10 mouse cellular contexts compared by ENCODE assay signal in genomic region chr1:92787221-92787620, GRCm38 (mm10). TPM values are rescaled to one million over a fixed set of nuclear protein-coding genes. Genes with fewer than 3 reads are reported as not detected.
DNase-seq lines count a peak whose midpoint lies in the region; ATAC-seq and TF ChIP-seq lines count a peak whose summit lies in the region.
"Had no signal": no experiment of that assay in that cellular context is flagged by ENCODE, and none has a peak within 500 bp of the region (broad histone marks: within the 10 kb centered on the region; RNA-seq: fewer than 3 reads in every experiment).

No protein-coding gene starts in this region.

- TF ChIP-seq POLR2A in kidney, adult 2 months (IDR thresholded peaks at IDR 0.05; ENCODE audit: low read depth, low read length) = no peak

- CTCF ChIA-PET in Patski (lab: Charles Lee) = no interaction called here

- DNase-seq in forebrain, embryonic 10.5 days (ENCODE audit: extremely low spot score, low spot score) = no peak
- no peak for DNase-seq in forebrain, postnatal 0 days
- DNase-seq in Patski (ENCODE audit: low read depth, low spot score) = no peak
- peak; percentile 57 to 75 for DNase-seq in gastrocnemius, adult 8-10 months (ENCODE audit: low spot score in 2 of 2)
- peak; percentile 36 to 50 for DNase-seq in heart, postnatal 36 days
- no peak for DNase-seq in kidney, adult 2 months
- no peak for DNase-seq in adrenal gland, postnatal 4 days (ENCODE audit: low spot score in 2 of 2)
- DNase-seq: kidney, adult 11 months had no signal

- no peak overlapping the region for H3K4me2 ChIP-seq in forebrain, postnatal 0 days (ENCODE audit: low read depth)
- no peak overlapping the region for H3K4me2 ChIP-seq in forebrain, embryonic 16.5 days (ENCODE audit: low read length)

- TF ChIP-seq CTCF in forebrain, postnatal 0 days (IDR thresholded peaks at IDR 0.05; ENCODE audit: low read depth) = no peak
- no peak for TF ChIP-seq CTCF in Patski (IDR thresholded peaks at IDR 0.05)
- TF ChIP-seq CTCF in kidney, adult 2 months (conservative IDR thresholded peaks at IDR 0.05; ENCODE audit: insufficient read depth, insufficient read length, low read depth, low read length) = no peak

- in situ Hi-C loops in Patski (cut with MboI; ENCODE audit: low pct_unique_long_range_greater_than_20kb) = no loop called here

- peak overlapping the region; percentile 74 for H3K27ac ChIP-seq in forebrain, embryonic 10.5 days
- H3K27ac ChIP-seq in forebrain, postnatal 0 days (ENCODE audit: low read depth, low read length) = no peak overlapping the region
- H3K27ac ChIP-seq in kidney, adult 2 months (ENCODE audit: insufficient read depth, low read depth, low read length) = no peak overlapping the region
- no peak overlapping the region for H3K27ac ChIP-seq in forebrain, embryonic 16.5 days (ENCODE audit: low read length)

- no peak overlapping the region for H3K4me3 ChIP-seq in forebrain, embryonic 10.5 days
- no peak overlapping the region for H3K4me3 ChIP-seq in forebrain, postnatal 0 days (ENCODE audit: low read depth, low read length)
- no peak overlapping the region for H3K4me3 ChIP-seq in kidney, adult 2 months (ENCODE audit: insufficient read depth, low read depth, low read length)
- H3K4me3 ChIP-seq in forebrain, embryonic 16.5 days (replicated peaks; ENCODE audit: low read length) = no peak overlapping the region

- 65% methylated on average over 8 of the region's 8 CpGs for WGBS in forebrain, embryonic 10.5 days
- WGBS in forebrain, postnatal 0 days = 49% methylated on average over 8 of the region's 8 CpGs
- 88% methylated on average over 8 of the region's 8 CpGs for WGBS in kidney, adult 2 months
- 67% methylated on average over 8 of the region's 8 CpGs for WGBS in forebrain, embryonic 16.5 days

- no peaks in the 10 kb centered on the region for H3K36me3 ChIP-seq in forebrain, embryonic 10.5 days (replicated peaks)
- no peaks in the 10 kb centered on the region for H3K36me3 ChIP-seq in forebrain, postnatal 0 days (ENCODE audit: insufficient read depth)
- H3K36me3 ChIP-seq in kidney, adult 2 months (ENCODE audit: control insufficient read depth, insufficient read depth, low read length) = no peaks in the 10 kb centered on the region
- H3K36me3 ChIP-seq in forebrain, embryonic 16.5 days (ENCODE audit: control insufficient read depth, insufficient read depth) = no peaks in the 10 kb centered on the region

- H3K9me3 ChIP-seq in forebrain, embryonic 10.5 days = no peaks in the 10 kb centered on the region
- H3K9me3 ChIP-seq in forebrain, postnatal 0 days (ENCODE audit: low read length) = no peaks in the 10 kb centered on the region
- no peaks in the 10 kb centered on the region for H3K9me3 ChIP-seq in forebrain, embryonic 16.5 days (ENCODE audit: control insufficient read depth, low read length)

- H3K27me3 ChIP-seq in forebrain, embryonic 10.5 days (ENCODE audit: poor library complexity, severe bottlenecking) = no peaks in the 10 kb centered on the region
- no peaks in the 10 kb centered on the region for H3K27me3 ChIP-seq in forebrain, postnatal 0 days (ENCODE audit: insufficient read depth, low read length)
- H3K27me3 ChIP-seq in Patski = no peaks in the 10 kb centered on the region
- no peaks in the 10 kb centered on the region for H3K27me3 ChIP-seq in kidney, adult 2 months (replicated peaks; ENCODE audit: control insufficient read depth, insufficient read depth, low read length)
- no peaks in the 10 kb centered on the region for H3K27me3 ChIP-seq in forebrain, embryonic 16.5 days (replicated peaks; ENCODE audit: control insufficient read depth, insufficient read depth, low read length)

- peaks cover 53% of the 10 kb centered on the region for H3K4me1 ChIP-seq in forebrain, embryonic 10.5 days
- 0 out of 2 replicates have a peak, but pooled peaks cover 6% of the 10 kb centered on the region for H3K4me1 ChIP-seq in forebrain, postnatal 0 days (ENCODE audit: insufficient read depth)
- no peaks in the 10 kb centered on the region for H3K4me1 ChIP-seq in kidney, adult 2 months (ENCODE audit: control insufficient read depth, insufficient read depth, low read length)
- peaks cover 11% of the 10 kb centered on the region for H3K4me1 ChIP-seq in forebrain, embryonic 16.5 days (replicated peaks; ENCODE audit: control insufficient read depth, insufficient read depth, low read length)

- no peak for ATAC-seq in forebrain, postnatal 0 days
- ATAC-seq in Patski = peak; percentile 85
- no peak for ATAC-seq in forebrain, embryonic 16.5 days
- ATAC-seq: activated CD4-positive, CD25-positive, alpha-beta regulatory T cell, adult 4 months had no signal

- no peak overlapping the region for H3K9ac ChIP-seq in forebrain, postnatal 0 days
- no peak overlapping the region for H3K9ac ChIP-seq in forebrain, embryonic 16.5 days (replicated peaks; ENCODE audit: low read depth, low read length)

- intact Hi-C loops in heart, postnatal 36 days (cut with DNase I) = loop anchor here (5.0 kb wide), 1 partner anchor 45 kb away; the partner anchor contains the start of gene Gpc1

- POLR2A ChIA-PET in Patski (lab: Charles Lee) = no interaction called here

RNA-seq across cellular contexts. Expression of gene Gpc1, which starts 44.2 kb away (rescaled TPM):
- 95.2 and 99.2 TPM in 2 replicates for polyA plus RNA-seq in forebrain, embryonic 10.5 days (2016; fragmentation: Nextera tagmentation; extraction: Ambion mirVana)
- total RNA-seq in forebrain, postnatal 0 days (2014; rRNA removed) = 132 and 173 TPM in 2 replicates
- 47.4 and 52.8 TPM in 2 replicates for polyA plus RNA-seq in forebrain, postnatal 0 days (2015; fragmentation: Nextera tagmentation; extraction: Ambion mirVana)
- 131 TPM for polyA plus RNA-seq in Patski (2021)
- total RNA-seq in gastrocnemius, adult 8-10 months (2022) = 100 to 1,000 TPM; 213 to 262 (median 240) TPM
- total RNA-seq in heart, postnatal 36 days (2021) = 100 to 1,000 TPM; 425 to 453 TPM
- polyA plus RNA-seq in kidney, adult 2 months (2012; rRNA removed) = 21.8 and 24.0 TPM in 2 replicates
- polyA plus RNA-seq in forebrain, embryonic 16.5 days (2015; fragmentation: Nextera tagmentation; extraction: Ambion mirVana) = 70.4 and 72.7 TPM in 2 replicates
- 10 to 100 TPM; 71.4 to 73.2 TPM for total RNA-seq in adrenal gland, postnatal 4 days (2021)

Comparison
In these comparisons a context has a peak if more than half of its experiments do, and no peak if none do; other contexts are left out.
1. DNase-seq: peak in gastrocnemius, adult 8-10 months (2 of 2) and heart, postnatal 36 days (2 of 2); none in forebrain, embryonic 10.5 days (single experiment), forebrain, postnatal 0 days (single experiment), Patski (single experiment), kidney, adult 2 months (single experiment) and adrenal gland, postnatal 4 days (0 of 2).